Mouse (Mus musculus): ENCODE measurements around the gene Sik3. TPM values are rescaled to one million over a fixed set of nuclear protein-coding genes. Genes with fewer than 3 reads are reported as not detected.

Gene Sik3
- polyA plus RNA-seq, 1 experiment = 13.7 TPM

GRCm38 (mm10) chr9:46073443-46073842 lies 60.8 kb downstream of the Sik3 start:
- 77% methylated on average over 3 of the region's 3 CpGs for WGBS
- Histone ChIP-seq H3K36me3 (ENCODE audit: control insufficient read depth, insufficient read depth, low read length) (no peaks in the 10 kb centered on the region), H3K4me3 (ENCODE audit: extremely low read depth, insufficient read depth, insufficient read length) (no peak overlapping the region), H3K27me3 (ENCODE audit: control insufficient read depth, insufficient read depth, low read length) (no peaks in the 10 kb centered on the region), H3K27ac (ENCODE audit: insufficient read depth, low read length) (no peak overlapping the region), H3K4me1 (ENCODE audit: control insufficient read depth, insufficient read depth, insufficient read length) (no peaks in the 10 kb centered on the region; the same call in 1 of the 2 replicates)
- DNase-seq (ENCODE audit: low read depth in 1 of 2, low spot score in 2 of 2) = no peak
- no peak for TF ChIP-seq POLR2A (IDR thresholded peaks at IDR 0.05; ENCODE audit: low read depth, low read length)
- TF ChIP-seq CTCF (IDR thresholded peaks at IDR 0.05; ENCODE audit: extremely low read depth, insufficient read depth, insufficient read length, insufficient replicate concordance) = no peak

- Histone ChIP-seq H3K4me1 (ENCODE audit: control insufficient read depth, insufficient read depth, insufficient read length) (no peaks in the 10 kb centered on the region; the same call in 1 of the 2 replicates), H3K36me3 (ENCODE audit: control insufficient read depth, insufficient read depth, low read length) (no peaks in the 10 kb centered on the region), H3K27ac (ENCODE audit: insufficient read depth, low read length) (no peak overlapping the region), H3K27me3 (ENCODE audit: control insufficient read depth, insufficient read depth, low read length) (no peaks in the 10 kb centered on the region), H3K4me3 (ENCODE audit: extremely low read depth, insufficient read depth, insufficient read length) (no peak overlapping the region)
- DNase-seq (ENCODE audit: low read depth in 1 of 2, low spot score in 2 of 2) = no peak
- 89% methylated on average over 2 of the region's 2 CpGs for WGBS
- TF ChIP-seq POLR2A (IDR thresholded peaks at IDR 0.05; ENCODE audit: low read depth, low read length) (no peak), CTCF (IDR thresholded peaks at IDR 0.05; ENCODE audit: extremely low read depth, insufficient read depth, insufficient read length, insufficient replicate concordance) (no peak)
Observed at GRCm38 (mm10) chr9:46075578-46075977, 63.0 kb downstream of the Sik3 start.

GRCm38 (mm10) chr9:46082381-46082821 lies 69.8 kb downstream of the Sik3 start:
- 86% methylated on average over 6 of the region's 6 CpGs for WGBS

GRCm38 (mm10) chr9:46083490-46083893 lies 70.9 kb downstream of the Sik3 start:
- WGBS = 65% methylated on average over 7 of the region's 7 CpGs
- H3K27me3 ChIP-seq (ENCODE audit: control insufficient read depth, insufficient read depth, low read length) = no peaks in the 10 kb centered on the region
- TF ChIP-seq CTCF (IDR thresholded peaks at IDR 0.05; ENCODE audit: extremely low read depth, insufficient read depth, insufficient read length, insufficient replicate concordance) (no peak), POLR2A (IDR thresholded peaks at IDR 0.05; ENCODE audit: low read depth, low read length) (no peak)
- H3K36me3 ChIP-seq (ENCODE audit: control insufficient read depth, insufficient read depth, low read length) = no peaks in the 10 kb centered on the region
- no peaks in the 10 kb centered on the region for H3K4me1 ChIP-seq (ENCODE audit: control insufficient read depth, insufficient read depth, insufficient read length)
- no peak for DNase-seq (ENCODE audit: low read depth in 1 of 2, low spot score in 2 of 2)
- no peak overlapping the region for H3K4me3 ChIP-seq (ENCODE audit: extremely low read depth, insufficient read depth, insufficient read length)
- H3K27ac ChIP-seq (ENCODE audit: insufficient read depth, low read length) = no peak overlapping the region

More at GRCm38 (mm10) chr9:46082381-46082821, 69.8 kb downstream of the Sik3 start:
- DNase-seq (ENCODE audit: low read depth in 1 of 2, low spot score in 2 of 2) = no peak
- Histone ChIP-seq H3K4me1 (ENCODE audit: control insufficient read depth, insufficient read depth, insufficient read length) (no peaks in the 10 kb centered on the region), H3K27ac (ENCODE audit: insufficient read depth, low read length) (no peak overlapping the region), H3K27me3 (ENCODE audit: control insufficient read depth, insufficient read depth, low read length) (no peaks in the 10 kb centered on the region), H3K36me3 (ENCODE audit: control insufficient read depth, insufficient read depth, low read length) (no peaks in the 10 kb centered on the region), H3K4me3 (ENCODE audit: extremely low read depth, insufficient read depth, insufficient read length) (no peak overlapping the region)
- no peak for TF ChIP-seq CTCF (IDR thresholded peaks at IDR 0.05; ENCODE audit: extremely low read depth, insufficient read depth, insufficient read length, insufficient replicate concordance)

GRCm38 (mm10) chr9:46085898-46086297 lies 73.3 kb downstream of the Sik3 start:
- WGBS = 93% methylated on average over 7 of the region's 7 CpGs
- no peak for DNase-seq (ENCODE audit: low read depth in 1 of 2, low spot score in 2 of 2)
- H3K27me3 ChIP-seq (ENCODE audit: control insufficient read depth, insufficient read depth, low read length) = no peaks in the 10 kb centered on the region
- H3K36me3 ChIP-seq (ENCODE audit: control insufficient read depth, insufficient read depth, low read length) = no peaks in the 10 kb centered on the region
- H3K27ac ChIP-seq (ENCODE audit: insufficient read depth, low read length) = no peak overlapping the region
- no peaks in the 10 kb centered on the region for H3K4me1 ChIP-seq (ENCODE audit: control insufficient read depth, insufficient read depth, insufficient read length)
- TF ChIP-seq CTCF (IDR thresholded peaks at IDR 0.05; ENCODE audit: extremely low read depth, insufficient read depth, insufficient read length, insufficient replicate concordance) (no peak), POLR2A (IDR thresholded peaks at IDR 0.05; ENCODE audit: low read depth, low read length) (no peak)
- H3K4me3 ChIP-seq (ENCODE audit: extremely low read depth, insufficient read depth, insufficient read length) = no peak overlapping the region

GRCm38 (mm10) chr9:46086826-46087225 lies 74.2 kb downstream of the Sik3 start:
- H3K27ac ChIP-seq (ENCODE audit: insufficient read depth, low read length) = no peak overlapping the region
- no peak overlapping the region for H3K4me3 ChIP-seq (ENCODE audit: extremely low read depth, insufficient read depth, insufficient read length)
- no peaks in the 10 kb centered on the region for H3K4me1 ChIP-seq (ENCODE audit: control insufficient read depth, insufficient read depth, insufficient read length)
- no peak for DNase-seq (ENCODE audit: low read depth in 1 of 2, low spot score in 2 of 2)
- no peaks in the 10 kb centered on the region for H3K27me3 ChIP-seq (ENCODE audit: control insufficient read depth, insufficient read depth, low read length)
- WGBS = 93% methylated on average over 3 of the region's 3 CpGs
- TF ChIP-seq CTCF (IDR thresholded peaks at IDR 0.05; ENCODE audit: extremely low read depth, insufficient read depth, insufficient read length, insufficient replicate concordance) (no peak), POLR2A (IDR thresholded peaks at IDR 0.05; ENCODE audit: low read depth, low read length) (no peak)
- H3K36me3 ChIP-seq (ENCODE audit: control insufficient read depth, insufficient read depth, low read length) = no peaks in the 10 kb centered on the region

- no peaks in the 10 kb centered on the region for H3K27me3 ChIP-seq (ENCODE audit: control insufficient read depth, insufficient read depth, low read length)
- no peak for DNase-seq (ENCODE audit: low read depth in 1 of 2, low spot score in 2 of 2)
- no peaks in the 10 kb centered on the region for H3K4me1 ChIP-seq (ENCODE audit: control insufficient read depth, insufficient read depth, insufficient read length)
- 88% methylated on average over 5 of the region's 5 CpGs for WGBS
- no peak overlapping the region for H3K4me3 ChIP-seq (ENCODE audit: extremely low read depth, insufficient read depth, insufficient read length)
- no peak for TF ChIP-seq CTCF (IDR thresholded peaks at IDR 0.05; ENCODE audit: extremely low read depth, insufficient read depth, insufficient read length, insufficient replicate concordance)
- no peak for TF ChIP-seq POLR2A (IDR thresholded peaks at IDR 0.05; ENCODE audit: low read depth, low read length)
- H3K27ac ChIP-seq (ENCODE audit: insufficient read depth, low read length) = no peak overlapping the region
- H3K36me3 ChIP-seq (ENCODE audit: control insufficient read depth, insufficient read depth, low read length) = no peaks in the 10 kb centered on the region
Observed at GRCm38 (mm10) chr9:46087461-46087860, 74.8 kb downstream of the Sik3 start.

All from spleen, adult 2 months (tissue).